Mouse (Mus musculus) liver, embryonic 14.5 days (tissue): Measurements from ENCODE around the gene Gm28372.

Experiments used
- CTCF ChIP-seq: IDR thresholded peaks from 2 replicates; pipeline ENCODE4 v1.5.1; 2016; ENCODE audit warnings: antibody characterized with exemption, low read depth, control low read depth
- EP300 ChIP-seq: IDR thresholded peaks from 2 replicates; pipeline ENCODE4 v1.6.1; 2016; ENCODE audit warnings: antibody characterized with exemption, low read depth

DNA sequence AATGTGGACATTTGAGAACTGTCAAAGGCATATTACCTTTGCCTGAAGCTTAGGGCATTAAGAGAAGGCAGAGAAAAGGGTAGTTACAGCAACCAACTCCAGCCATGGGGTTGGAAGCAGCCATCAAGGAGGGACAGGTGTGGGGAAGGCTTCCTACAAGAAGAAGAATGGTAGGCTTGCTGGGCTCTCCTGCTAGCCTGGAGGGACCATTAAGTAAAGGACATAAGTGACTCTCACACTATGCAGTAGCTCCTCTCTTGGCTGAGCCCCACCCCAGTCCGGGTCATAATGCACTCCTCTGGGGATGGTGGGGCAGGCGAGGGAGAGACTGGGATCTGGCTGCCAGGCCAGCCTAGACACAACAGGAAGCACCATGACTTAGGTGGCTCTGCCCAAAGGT, 1.1 kb downstream of the Gm28372 start, which contains the start of gene Tmem239:
- TF ChIP-seq CTCF (no peak), EP300 (no peak)
